Mouse (Mus musculus): ENCODE measurements around the gene Slc38a9. TPM values are rescaled to one million over a fixed set of nuclear protein-coding genes. Genes with fewer than 3 reads are reported as not detected.

Gene Slc38a9
- polyA plus RNA-seq, 1 experiment from 2014 or later = 30.8 TPM

DNA sequence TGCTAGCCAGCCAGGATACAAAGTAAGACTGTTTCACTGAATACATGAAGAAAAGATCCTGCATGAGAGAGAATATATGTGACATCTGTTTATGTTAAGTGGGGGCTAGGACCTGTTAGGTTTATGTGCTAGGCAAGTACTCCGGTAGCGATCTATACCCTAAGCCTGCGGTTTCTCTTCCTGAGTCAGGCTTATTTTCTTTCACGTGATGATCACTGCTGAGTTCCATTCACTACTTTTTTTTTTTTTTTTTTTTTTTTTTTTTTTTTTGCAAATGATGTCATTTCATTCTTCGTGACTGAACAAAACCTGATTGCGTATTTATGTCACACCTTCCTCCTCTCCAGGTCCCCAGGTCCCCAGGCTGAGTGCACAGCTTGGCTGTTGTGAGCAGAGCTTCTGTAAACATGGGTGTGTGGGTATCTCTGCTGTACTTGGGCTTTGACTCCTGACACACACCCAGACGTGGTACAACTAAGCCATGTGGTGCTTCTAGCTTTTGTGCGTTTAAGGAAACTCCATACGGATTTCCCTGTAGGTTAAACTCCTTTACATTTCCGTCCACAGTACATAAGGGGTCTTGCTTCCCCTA is 126.5 kb downstream of the Slc38a9 start:
- H3K36me3 ChIP-seq (replicated peaks) = no peaks in the 10 kb centered on the region
- no peak overlapping the region for H3K4me3 ChIP-seq
- H3K27me3 ChIP-seq (replicated peaks) = no peaks in the 10 kb centered on the region
- H3K4me1 ChIP-seq = no peaks in the 10 kb centered on the region
- no peak overlapping the region for H3K9ac ChIP-seq
- H3K4me2 ChIP-seq = no peak overlapping the region
- ATAC-seq (replicated peaks) = no peak
- WGBS = 83% methylated on average over 10 of the region's 10 CpGs
- no peaks in the 10 kb centered on the region for H3K9me3 ChIP-seq
- no peak overlapping the region for H3K27ac ChIP-seq

Other genes starting within 250 kb of the Slc38a9 start
- gene Il6st, start 196.7 kb upstream of the Slc38a9 start, polyA plus RNA-seq (2015; fragmentation: Nextera tagmentation; extraction: Ambion mirVana) = 20.9 and 22.1 TPM in 2 replicates
- gene Il31ra, start 66.4 kb upstream of the Slc38a9 start, polyA plus RNA-seq (2015; fragmentation: Nextera tagmentation; extraction: Ambion mirVana) = not detected in 2 replicates
- 0.77 and 0.88 TPM in 2 replicates for gene Ddx4, start 8.3 kb upstream of the Slc38a9 start, polyA plus RNA-seq (2015; fragmentation: Nextera tagmentation; extraction: Ambion mirVana)
- gene Plpp1, start 140.0 kb downstream of the Slc38a9 start, polyA plus RNA-seq (2015; fragmentation: Nextera tagmentation; extraction: Ambion mirVana) = 59.9 and 62.3 TPM in 2 replicates

Data from midbrain, embryonic 15.5 days (tissue).